Mouse (Mus musculus) C2C12 (cell line): Measurements from ENCODE around the gene Mat2a.

Experiments
- CTCF ChIP-seq: IDR thresholded peaks from one replicate; pipeline ENCODE4 v1.5.1; 2011; ENCODE audit not compliant: control insufficient read depth, insufficient read depth, insufficient read length
- MYOD1 ChIP-seq: IDR thresholded peaks from one replicate; pipeline ENCODE4 v1.6.1; 2011; ENCODE audit warnings: low read depth; ENCODE audit not compliant: control insufficient read depth, insufficient read length

DNA sequence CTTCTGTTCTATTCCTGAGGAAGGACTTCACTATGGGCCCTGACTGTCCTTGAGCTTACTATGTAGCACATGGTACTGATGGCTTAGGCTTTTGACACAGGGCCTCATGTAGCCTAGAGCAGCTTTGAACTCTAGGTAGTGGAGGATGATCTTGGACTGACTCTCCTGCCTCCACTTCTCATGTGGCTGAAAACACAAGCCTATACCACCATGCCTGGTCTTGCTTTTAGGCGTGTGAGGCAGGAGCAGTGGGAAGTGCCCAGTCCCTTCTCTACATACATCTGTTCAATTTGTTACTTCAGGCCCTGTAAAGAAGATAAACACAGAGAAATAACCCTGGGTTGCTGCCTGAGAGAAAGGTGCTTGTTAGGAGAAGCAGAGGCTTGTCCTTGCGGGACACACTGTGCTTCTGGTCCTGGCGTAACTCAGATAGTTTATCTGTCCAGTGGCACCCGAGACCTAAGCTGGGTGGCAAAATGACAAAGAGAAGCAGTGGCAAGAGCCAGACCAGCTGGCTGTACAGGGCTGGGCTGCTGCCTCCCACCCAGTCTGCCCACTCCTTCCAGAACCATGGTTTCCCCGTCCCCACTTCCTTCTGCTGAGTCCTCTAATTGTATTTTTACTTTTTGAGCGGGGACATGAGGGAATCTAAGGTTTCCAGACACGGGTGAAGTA lies 14.9 kb upstream of the Mat2a start:
- TF ChIP-seq CTCF, result no peak
- TF ChIP-seq MYOD1, result no peak
